Mouse (Mus musculus) lung, postnatal 36 days (tissue): Measurements from ENCODE around the gene Chpt1.
"Not testable (repeated sequence)": the region's sequence is repeated elsewhere in the genome, so short reads cannot be mapped to it uniquely, and the experiment has no call there.

Experiments
- DNase-seq: peaks from one replicate; pipeline ENCODE4 v3.0.0; 2022; ENCODE audit warnings: mixed read lengths

Chpt1 gene

GRCm38 (mm10) chr10:88494959-88495587, 8.8 kb downstream of the Chpt1 start:
- DNase-seq, result no peak

GRCm38 (mm10) chr10:88492658-88493057, 11.2 kb downstream of the Chpt1 start:
- no peak for DNase-seq

GRCm38 (mm10) chr10:88491632-88492031, 12.2 kb downstream of the Chpt1 start:
- peak; percentile 61 for DNase-seq

- no peak for DNase-seq
Measured at GRCm38 (mm10) chr10:88488629-88489028, 15.2 kb downstream of the Chpt1 start.

GRCm38 (mm10) chr10:88482866-88483265, 21.0 kb downstream of the Chpt1 start:
- not testable (repeated sequence) for DNase-seq

- no peak for DNase-seq
Measured at GRCm38 (mm10) chr10:88460122-88460820, 43.6 kb downstream of the Chpt1 start.

GRCm38 (mm10) chr10:88459502-88459992, 44.3 kb downstream of the Chpt1 start, which contains the start of gene Sycp3:
Sycp3 (plus strand) TSS chr10:88459569.
- no peak for DNase-seq

- peak; percentile 32 for DNase-seq
Measured at GRCm38 (mm10) chr10:88457816-88458215, 46.1 kb downstream of the Chpt1 start.

GRCm38 (mm10) chr10:88451990-88452389, 51.9 kb downstream of the Chpt1 start:
- no peak for DNase-seq

GRCm38 (mm10) chr10:88451221-88451620, 52.7 kb downstream of the Chpt1 start:
- DNase-seq, result peak; percentile 54

- DNase-seq, result peak; percentile 24
Measured at GRCm38 (mm10) chr10:88441224-88441623, 62.6 kb downstream of the Chpt1 start.

GRCm38 (mm10) chr10:88427998-88428397, 75.9 kb downstream of the Chpt1 start:
- DNase-seq, result no peak

- no peak for DNase-seq
Measured at GRCm38 (mm10) chr10:88426896-88427295, 77.0 kb downstream of the Chpt1 start.

GRCm38 (mm10) chr10:88426158-88426816, 77.6 kb downstream of the Chpt1 start:
- DNase-seq, result peak; percentile 76

- DNase-seq, result no peak
Measured at GRCm38 (mm10) chr10:88420655-88421435, 83.0 kb downstream of the Chpt1 start.

GRCm38 (mm10) chr10:88420141-88420541, 83.7 kb downstream of the Chpt1 start:
- no peak for DNase-seq

- peak; percentile 57 for DNase-seq
Measured at GRCm38 (mm10) chr10:88417686-88418085, 86.2 kb downstream of the Chpt1 start.

GRCm38 (mm10) chr10:88412290-88412995, 91.4 kb downstream of the Chpt1 start:
- peak; percentile 44 for DNase-seq

GRCm38 (mm10) chr10:88409751-88410150, 94.1 kb downstream of the Chpt1 start:
- DNase-seq, result no peak

- no peak for DNase-seq
Measured at GRCm38 (mm10) chr10:88407875-88408631, 95.8 kb downstream of the Chpt1 start.

- no peak for DNase-seq
Measured at GRCm38 (mm10) chr10:88405812-88406211, 98.1 kb downstream of the Chpt1 start.
